Comparison of ENCODE assay signal across 7 mouse cellular contexts in the genomic region with DNA sequence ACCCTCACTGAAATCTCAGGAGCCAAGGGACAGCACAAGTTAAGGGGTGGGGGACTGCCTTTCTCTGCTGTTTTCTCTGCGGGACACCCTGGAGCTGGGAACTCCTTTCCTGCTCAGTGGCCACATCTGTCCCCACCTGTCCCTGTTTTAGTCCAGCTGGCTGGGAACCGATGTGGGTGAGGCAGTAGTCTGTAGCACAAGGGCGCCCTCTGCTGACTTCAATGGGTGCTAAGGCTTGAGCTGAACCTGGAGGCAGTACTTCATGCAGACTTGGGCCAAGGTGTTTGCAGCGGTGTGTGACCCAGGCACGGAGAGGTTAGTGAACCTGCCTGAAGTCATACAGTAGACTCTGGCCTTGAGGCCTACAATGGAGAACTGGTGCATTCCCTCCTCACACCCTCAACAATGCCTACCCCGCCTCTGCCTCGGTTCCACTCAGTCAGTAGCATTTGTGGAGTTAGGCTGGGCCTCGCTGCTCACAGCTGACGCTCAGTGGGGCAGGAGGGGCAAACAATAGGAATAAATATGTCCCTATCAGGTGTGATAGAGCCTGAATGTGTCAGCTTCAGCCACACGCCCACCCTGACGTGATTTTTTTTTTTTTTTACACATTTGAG. TPM values are rescaled to one million over a fixed set of nuclear protein-coding genes. Genes with fewer than 3 reads are reported as not detected.
A peak's percentile ranks its signal among the peaks of the same experiment; 100 is the strongest.
DNase-seq lines count a peak whose midpoint lies in the region; ATAC-seq lines count a peak whose summit lies in the region.

No protein-coding gene starts in this region.

- H3K9me3 ChIP-seq in embryonic facial prominence, embryonic 12.5 days: no peaks in the 10 kb centered on the region
- H3K9me3 ChIP-seq in limb, embryonic 12.5 days: no peaks in the 10 kb centered on the region
- no peaks in the 10 kb centered on the region for H3K9me3 ChIP-seq in midbrain, embryonic 16.5 days (replicated peaks; ENCODE audit: control insufficient read depth, low read length, poor library complexity, severe bottlenecking)

- peak; percentile 91 for DNase-seq in adrenal gland, postnatal 25 days
- DNase-seq in heart, adult 8-10 months (ENCODE audit: low spot score): peak; percentile 93
- peak; percentile 81 to 94 for DNase-seq in kidney, adult 8-10 months
- DNase-seq in spleen, postnatal 10 days (ENCODE audit: low spot score in 2 of 2): peak; percentile 87 to 91

- 33% methylated on average over 11 of the region's 11 CpGs for WGBS in embryonic facial prominence, embryonic 12.5 days
- WGBS in limb, embryonic 12.5 days: 31% methylated on average over 11 of the region's 11 CpGs
- 26% methylated on average over 11 of the region's 11 CpGs for WGBS in midbrain, embryonic 16.5 days

- no peaks in the 10 kb centered on the region for H3K27me3 ChIP-seq in embryonic facial prominence, embryonic 12.5 days
- H3K27me3 ChIP-seq in limb, embryonic 12.5 days: no peaks in the 10 kb centered on the region
- no peaks in the 10 kb centered on the region for H3K27me3 ChIP-seq in midbrain, embryonic 16.5 days (ENCODE audit: control insufficient read depth, insufficient read depth, low read depth, low read length)

- peaks cover 23% of the 10 kb centered on the region for H3K4me1 ChIP-seq in embryonic facial prominence, embryonic 12.5 days
- H3K4me1 ChIP-seq in limb, embryonic 12.5 days (replicated peaks): peaks cover 20% of the 10 kb centered on the region
- H3K4me1 ChIP-seq in midbrain, embryonic 16.5 days (ENCODE audit: control insufficient read depth, insufficient read depth, low read length): no peaks in the 10 kb centered on the region

- H3K27ac ChIP-seq in embryonic facial prominence, embryonic 12.5 days: no peak overlapping the region
- H3K27ac ChIP-seq in limb, embryonic 12.5 days: no peak overlapping the region
- H3K27ac ChIP-seq in midbrain, embryonic 16.5 days (ENCODE audit: low read length): no peak overlapping the region

- H3K36me3 ChIP-seq in embryonic facial prominence, embryonic 12.5 days: peaks cover 28% of the 10 kb centered on the region
- H3K36me3 ChIP-seq in limb, embryonic 12.5 days: peaks cover 26% of the 10 kb centered on the region
- peaks cover 8% of the 10 kb centered on the region for H3K36me3 ChIP-seq in midbrain, embryonic 16.5 days (ENCODE audit: control insufficient read depth, insufficient read depth, low read length)

- H3K9ac ChIP-seq in embryonic facial prominence, embryonic 12.5 days: no peak overlapping the region
- H3K9ac ChIP-seq in limb, embryonic 12.5 days (replicated peaks): no peak overlapping the region
- H3K9ac ChIP-seq in midbrain, embryonic 16.5 days (ENCODE audit: low read depth, low read length): no peak overlapping the region

- H3K4me2 ChIP-seq in embryonic facial prominence, embryonic 12.5 days (replicated peaks): no peak overlapping the region
- no peak overlapping the region for H3K4me2 ChIP-seq in limb, embryonic 12.5 days
- no peak overlapping the region for H3K4me2 ChIP-seq in midbrain, embryonic 16.5 days (ENCODE audit: low read length)

- no peak overlapping the region for H3K4me3 ChIP-seq in embryonic facial prominence, embryonic 12.5 days
- no peak overlapping the region for H3K4me3 ChIP-seq in limb, embryonic 12.5 days (replicated peaks)
- no peak overlapping the region for H3K4me3 ChIP-seq in midbrain, embryonic 16.5 days (ENCODE audit: low read depth, low read length)

- peak; percentile 16; the same call in 1 of the 2 replicates for ATAC-seq in embryonic facial prominence, embryonic 12.5 days (ENCODE audit: insufficient number of reproducible peaks, insufficient read depth, low FRiP score, low TSS enrichment)
- peak; percentile 50; the same call in 1 of the 2 replicates for ATAC-seq in limb, embryonic 12.5 days (ENCODE audit: insufficient number of reproducible peaks, insufficient read depth, low FRiP score, low TSS enrichment, low read depth)
- ATAC-seq in midbrain, embryonic 16.5 days: peak; percentile 66

RNA-seq across cellular contexts. Expression of a gene that starts 26.6 kb away (rescaled TPM):
- total RNA-seq in adrenal gland, postnatal 25 days (2021): 187 and 190 TPM in 2 replicates
- polyA plus RNA-seq in embryonic facial prominence, embryonic 12.5 days (2016; fragmentation: Nextera tagmentation; extraction: Ambion mirVana): 256 and 272 TPM in 2 replicates
- total RNA-seq in heart, adult 8-10 months (2022): 100 to 1,000 TPM; 120 to 152 (median 139) TPM
- 264 and 267 TPM in 2 replicates for polyA plus RNA-seq in limb, embryonic 12.5 days (2016; fragmentation: Nextera tagmentation; extraction: Ambion mirVana)
- 321 and 344 TPM in 2 replicates for polyA plus RNA-seq in midbrain, embryonic 16.5 days (2015; fragmentation: Nextera tagmentation; extraction: Ambion mirVana)

RNA-seq across cellular contexts. Expression of a gene that starts 56.0 kb away (rescaled TPM):
- total RNA-seq in adrenal gland, postnatal 25 days (2021): 12.1 and 15.7 TPM in 2 replicates
- 10.8 and 16.2 TPM in 2 replicates for polyA plus RNA-seq in embryonic facial prominence, embryonic 12.5 days (2016; fragmentation: Nextera tagmentation; extraction: Ambion mirVana)
- 10 to 100 TPM; 15.3 to 19.4 (median 18.2) TPM for total RNA-seq in heart, adult 8-10 months (2022)
- 7.5 and 11.9 TPM in 2 replicates for polyA plus RNA-seq in limb, embryonic 12.5 days (2016; fragmentation: Nextera tagmentation; extraction: Ambion mirVana)
- polyA plus RNA-seq in midbrain, embryonic 16.5 days (2015; fragmentation: Nextera tagmentation; extraction: Ambion mirVana): 7.7 and 9.2 TPM in 2 replicates

Comparison
In these comparisons a context has a peak if more than half of its experiments do, and no peak if none do; other contexts are left out.
1. ATAC-seq: peak in every context shown above with its lines; median percentile 66 in midbrain, embryonic 16.5 days; 50 in limb, embryonic 12.5 days; 16 in embryonic facial prominence, embryonic 12.5 days.